Mouse (Mus musculus): ENCODE measurements at regions not wholly inside any gene's neighbourhood (a gene's known extent, or its start where the extent isn't known, plus 50 kb on each side); places are given as distances from the start of the nearest gene placed in this dataset.

- TF ChIP-seq CTCF (IDR thresholded peaks at IDR 0.05; ENCODE audit: low read depth), result no peak
- no peak for TF ChIP-seq EP300 (IDR thresholded peaks at IDR 0.05; ENCODE audit: low read depth)
These were observed 215.0 kb downstream of the Lpin1 start for GRCm38 (mm10) chr12:16395720-16396119.
